In the genomic region with DNA sequence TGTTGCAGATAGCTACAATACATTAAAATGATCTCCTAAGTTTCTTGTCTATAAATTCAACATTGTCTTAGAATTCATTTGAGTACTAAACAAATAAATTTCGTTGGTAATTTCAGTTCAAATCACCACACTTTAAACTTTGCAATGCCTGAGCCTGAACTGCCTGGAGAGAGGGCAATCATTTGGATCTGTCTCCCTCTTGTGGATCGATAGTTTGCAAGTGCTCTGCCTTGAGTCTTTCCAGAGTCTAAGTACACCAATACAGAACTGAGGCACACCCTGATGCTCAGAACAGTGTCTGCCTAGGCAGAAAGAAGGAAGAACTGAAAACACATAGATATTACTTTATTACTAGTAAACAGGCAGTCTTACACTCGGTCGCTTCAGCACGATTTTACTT, we compare ENCODE assay signal across 8 mouse cellular contexts.
A peak's percentile ranks its signal among the peaks of the same experiment; 100 is the strongest.
DNase-seq lines count a peak whose midpoint lies in the region; ATAC-seq and TF ChIP-seq lines count a peak whose summit lies in the region.

No protein-coding gene starts in this region.

- H3K4me1 ChIP-seq in kidney, embryonic 16.5 days (ENCODE audit: insufficient read depth, low read length), result no peaks in the 10 kb centered on the region

- no peak overlapping the region for H3K4me3 ChIP-seq in kidney, embryonic 16.5 days (ENCODE audit: low read length)

- peak; percentile 65; the same call in 1 of the 2 replicates for TF ChIP-seq CTCF in brain, embryonic 14.5 days (IDR thresholded peaks at IDR 0.05; ENCODE audit: borderline replicate concordance, extremely low read depth, insufficient read depth, insufficient read length)

- WGBS in kidney, embryonic 16.5 days, result 45% methylated on average over 5 of the region's 5 CpGs

- H3K27me3 ChIP-seq in kidney, embryonic 16.5 days (ENCODE audit: insufficient read depth, low read length), result no peaks in the 10 kb centered on the region

- H3K9ac ChIP-seq in kidney, embryonic 16.5 days (replicated peaks; ENCODE audit: low read length), result no peak overlapping the region

- ATAC-seq in kidney, embryonic 16.5 days (ENCODE audit: low FRiP score, low TSS enrichment), result no peak
- ATAC-seq in megakaryocyte-erythroid progenitor cell, adult 5-6 weeks (replicated peaks; ENCODE audit: low FRiP score, low TSS enrichment, poor library complexity, severe bottlenecking), result no peak

- peak; percentile 20 for DNase-seq in kidney, postnatal 14 days
- peak; percentile 32 for DNase-seq in ES-CJ7 (ENCODE audit: low read depth, low spot score)
- peak; percentile 76 for DNase-seq in brain, embryonic 14.5 days (ENCODE audit: low read depth)
- DNase-seq in hindlimb bud, embryonic 11.5 days (ENCODE audit: extremely low spot score, low read depth, low spot score), result peak; percentile 61
- peak; percentile 55 for DNase-seq in mesoderm, embryonic 11.5 days (ENCODE audit: low read depth, low spot score)
- DNase-seq in cerebellum, adult 11 months, result no peak

- TF ChIP-seq POLR2A in brain, embryonic 14.5 days (IDR thresholded peaks at IDR 0.05; ENCODE audit: borderline replicate concordance, extremely low read depth, insufficient read depth, insufficient read length, poor library complexity, severe bottlenecking), result no peak

- no peak overlapping the region for H3K4me2 ChIP-seq in kidney, embryonic 16.5 days (replicated peaks; ENCODE audit: low read depth, low read length)

- no peaks in the 10 kb centered on the region for H3K9me3 ChIP-seq in kidney, embryonic 16.5 days (ENCODE audit: low read length)

- no peak overlapping the region for H3K27ac ChIP-seq in kidney, embryonic 16.5 days (ENCODE audit: low read length)

- no peaks in the 10 kb centered on the region for H3K36me3 ChIP-seq in kidney, embryonic 16.5 days (ENCODE audit: insufficient read depth, low read length)
